Comparison of ENCODE assay signal across 8 mouse cellular contexts in genomic region chr7:116443697-116444325, GRCm38 (mm10). TPM values are rescaled to one million over a fixed set of nuclear protein-coding genes. Genes with fewer than 3 reads are reported as not detected.
DNase-seq lines count a peak whose midpoint lies in the region; ATAC-seq and TF ChIP-seq lines count a peak whose summit lies in the region.

No protein-coding gene starts in this region.

- peak overlapping the region; percentile 90 for H3K4me2 ChIP-seq in heart, embryonic 12.5 days
- H3K4me2 ChIP-seq in embryonic facial prominence, embryonic 15.5 days (replicated peaks), result peak overlapping the region; percentile 90
- H3K4me2 ChIP-seq in myocyte (ENCODE audit: low read depth), result peak overlapping the region; percentile 82

- H3K79me2 ChIP-seq in myocyte (ENCODE audit: control insufficient read depth, insufficient read depth), result peaks cover 35% of the 10 kb centered on the region

- no peaks in the 10 kb centered on the region for H3K9me3 ChIP-seq in heart, embryonic 12.5 days (replicated peaks)
- H3K9me3 ChIP-seq in embryonic facial prominence, embryonic 15.5 days (replicated peaks), result no peaks in the 10 kb centered on the region
- no peaks in the 10 kb centered on the region for H3K9me3 ChIP-seq in limb, embryonic 10.5 days (replicated peaks)

- peaks cover 22% of the 10 kb centered on the region for H3K4me1 ChIP-seq in heart, embryonic 12.5 days (replicated peaks)
- H3K4me1 ChIP-seq in embryonic facial prominence, embryonic 15.5 days, result peaks cover 28% of the 10 kb centered on the region
- peaks cover 32% of the 10 kb centered on the region for H3K4me1 ChIP-seq in limb, embryonic 10.5 days

- H3K27me3 ChIP-seq in heart, embryonic 12.5 days (replicated peaks), result no peaks in the 10 kb centered on the region
- H3K27me3 ChIP-seq in embryonic facial prominence, embryonic 15.5 days, result no peaks in the 10 kb centered on the region
- no peaks in the 10 kb centered on the region for H3K27me3 ChIP-seq in limb, embryonic 10.5 days (ENCODE audit: low read depth, poor library complexity, severe bottlenecking)
- no peaks in the 10 kb centered on the region for H3K27me3 ChIP-seq in myocyte (ENCODE audit: control insufficient read depth, insufficient read depth, insufficient read length)

- H3K27ac ChIP-seq in heart, embryonic 12.5 days (ENCODE audit: poor library complexity, severe bottlenecking), result peak overlapping the region; percentile 81
- peak overlapping the region; percentile 93 for H3K27ac ChIP-seq in embryonic facial prominence, embryonic 15.5 days (replicated peaks)
- peak overlapping the region; percentile 97 for H3K27ac ChIP-seq in limb, embryonic 10.5 days

- under 1% methylated on average over 38 of the region's 38 CpGs for WGBS in heart, embryonic 12.5 days
- WGBS in embryonic facial prominence, embryonic 15.5 days, result under 1% methylated on average over 38 of the region's 38 CpGs
- WGBS in limb, embryonic 10.5 days, result 1% methylated on average over 38 of the region's 38 CpGs

- H3K36me3 ChIP-seq in heart, embryonic 12.5 days, result 0 out of 2 replicates have a peak, but pooled peaks cover under 1% of the 10 kb centered on the region
- no peaks in the 10 kb centered on the region for H3K36me3 ChIP-seq in embryonic facial prominence, embryonic 15.5 days
- peaks cover under 1% of the 10 kb centered on the region; the same call in 1 of the 2 replicates for H3K36me3 ChIP-seq in limb, embryonic 10.5 days
- no peaks in the 10 kb centered on the region for H3K36me3 ChIP-seq in myocyte (ENCODE audit: control insufficient read depth, insufficient read depth)

- peak overlapping the region; percentile 75 for H3ac ChIP-seq in myocyte (ENCODE audit: control insufficient read depth, insufficient read length)

- DNase-seq in heart, adult 18-20 months, result no peak
- DNase-seq in ES-CJ7 (ENCODE audit: low read depth, low spot score), result peak; percentile 63
- DNase-seq in limb, embryonic 10.5 days (ENCODE audit: low spot score), result no peak
- DNase-seq in urinary bladder, postnatal 10 days (ENCODE audit: low spot score), result no peak
- DNase-seq in thymus, postnatal 14 days, result no peak

- peak overlapping the region; percentile 89 for H3K4me3 ChIP-seq in heart, embryonic 12.5 days
- H3K4me3 ChIP-seq in embryonic facial prominence, embryonic 15.5 days (replicated peaks), result peak overlapping the region; percentile 62
- H3K4me3 ChIP-seq in limb, embryonic 10.5 days, result peak overlapping the region; percentile 93
- peak overlapping the region; percentile 53 for H3K4me3 ChIP-seq in myocyte

- no peak for TF ChIP-seq POLR2A in myocyte (IDR thresholded peaks at IDR 0.05; ENCODE audit: insufficient read length, low read depth)

- ATAC-seq in heart, embryonic 12.5 days (ENCODE audit: insufficient number of reproducible peaks, low FRiP score), result peak; percentile 41
- no peak; the same call in 1 of the 2 replicates for ATAC-seq in embryonic facial prominence, embryonic 15.5 days (ENCODE audit: insufficient number of reproducible peaks, low FRiP score, low TSS enrichment, low read depth)

- peak overlapping the region; percentile 82 for H3K9ac ChIP-seq in heart, embryonic 12.5 days
- H3K9ac ChIP-seq in embryonic facial prominence, embryonic 15.5 days, result peak overlapping the region; percentile 59

TF ChIP-seq in myocyte, 11 proteins besides CTCF, POLR2A, EP300 and RAD21:
- TF ChIP-seq MAX (IDR thresholded peaks at IDR 0.05; ENCODE audit: low read depth) (no peak), MYOD1 (IDR thresholded peaks at IDR 0.05; ENCODE audit: control insufficient read depth in 1 of 3, insufficient read length in 2 of 3, low read depth in 2 of 3) (no peak), TCF3 (IDR thresholded peaks at IDR 0.05; ENCODE audit: insufficient read length, low read depth) (no peak), MYOG (IDR thresholded peaks at IDR 0.05; ENCODE audit: control insufficient read depth in 1 of 3, insufficient read depth in 1 of 3, insufficient read length in 2 of 3, low read depth in 2 of 3) (no peak), SRF (IDR thresholded peaks at IDR 0.05; ENCODE audit: control insufficient read depth, insufficient read length, low read depth) (no peak), E2F4 (IDR thresholded peaks at IDR 0.05; ENCODE audit: insufficient read depth) (no peak), POLR2AphosphoS2 (IDR thresholded peaks at IDR 0.05; ENCODE audit: insufficient read length, low read depth) (no peak), REST (IDR thresholded peaks at IDR 0.05; ENCODE audit: insufficient read depth, insufficient read length) (no peak), CEBPB (IDR thresholded peaks at IDR 0.05; ENCODE audit: insufficient read depth, poor library complexity, severe bottlenecking) (no peak), USF1 (IDR thresholded peaks at IDR 0.05; ENCODE audit: low read depth) (no peak), TCF12 (IDR thresholded peaks at IDR 0.05; ENCODE audit: insufficient read depth, poor library complexity, severe bottlenecking) (no peak)
TF ChIP-seq in myocyte: peak in this region for 0.

RNA-seq across cellular contexts. Expression of gene Pik3c2a, which starts 0.6 kb away (rescaled TPM):
- polyA plus RNA-seq in heart, embryonic 12.5 days (2016; fragmentation: Nextera tagmentation; extraction: Ambion mirVana), result 20.5 and 26.3 TPM in 2 replicates
- total RNA-seq in heart, adult 18-20 months (2021), result 10 to 100 TPM; 14.4 to 17.3 TPM
- polyA plus RNA-seq in embryonic facial prominence, embryonic 15.5 days (2015; fragmentation: Nextera tagmentation; extraction: Ambion mirVana), result 21.2 and 21.9 TPM in 2 replicates
- 28.8 and 34.5 TPM in 2 replicates for polyA plus RNA-seq in limb, embryonic 10.5 days (2016; fragmentation: Nextera tagmentation; extraction: Ambion mirVana)
- polyA plus RNA-seq in myocyte (2012; fragmentation: generic; extraction: Trizol), result 2.0 TPM
